Mouse (Mus musculus) heart, embryonic 13.5 days (tissue): ENCODE measurements around the gene Dscam. TPM values are rescaled to one million over a fixed set of nuclear protein-coding genes. Genes with fewer than 3 reads are reported as not detected.

Source experiments
- ATAC-seq: fragments of 200-750 bp; cut with Nextera tagmentation; 2 replicates; pipeline ENCODE4 v1.8.0; 2017; ENCODE audit warnings: moderate TSS enrichment; ENCODE audit not compliant: insufficient number of reproducible peaks, low FRiP score, low TSS enrichment; ENCODE audit errors: extremely low read depth
- H3K27ac ChIP-seq: fragments of 300-500 bp; sonication (generic); replicated peaks from 2 replicates; pipeline ENCODE4 v1.5.1; 2015; ENCODE audit warnings: moderate library complexity, mild to moderate bottlenecking, inconsistent platforms
- H3K27me3 ChIP-seq: fragments of 300-500 bp; sonication (generic); replicated peaks from 2 replicates; pipeline ENCODE4 v1.6.1; 2015; ENCODE audit warnings: mild to moderate bottlenecking, inconsistent platforms
- H3K36me3 ChIP-seq: fragments of 300-500 bp; sonication (generic); 2 replicates; pipeline ENCODE4 v1.6.1; 2015; ENCODE audit warnings: mild to moderate bottlenecking, inconsistent platforms
- H3K4me1 ChIP-seq: fragments of 300-500 bp; sonication (generic); 2 replicates; pipeline ENCODE4 v1.6.1; 2015; ENCODE audit warnings: inconsistent platforms
- H3K4me2 ChIP-seq: fragments of 300-500 bp; sonication (generic); 2 replicates; pipeline ENCODE4 v1.6.1; 2015; ENCODE audit warnings: inconsistent platforms, mild to moderate bottlenecking, moderate library complexity
- H3K4me3 ChIP-seq: fragments of 300-500 bp; sonication (generic); 2 replicates; pipeline ENCODE4 v1.5.1; 2015; ENCODE audit warnings: moderate library complexity, mild to moderate bottlenecking, inconsistent platforms
- H3K9ac ChIP-seq: fragments of 300-500 bp; sonication (generic); 2 replicates; pipeline ENCODE4 v1.6.1; 2015; ENCODE audit warnings: inconsistent platforms, mild to moderate bottlenecking, moderate library complexity
- H3K9me3 ChIP-seq: fragments of 300-500 bp; sonication (generic); 2 replicates; pipeline ENCODE4 v1.6.1; 2016; ENCODE audit warnings: inconsistent platforms
- WGBS: fragments of 180-500 bp; shearing (Covaris S2); methylation state at CpG from one replicate; pipeline ENCODE4 v1.1.7; 2015; ENCODE audit warnings: mixed read lengths; 5-methylcytosine and 5-hydroxymethylcytosine counted together
- polyA plus RNA-seq: library from polyadenylated mRNA; unstranded; fragments of >200 nt; fragmentation: Nextera tagmentation; extraction: Ambion mirVana; gene quantifications from 2 replicates; pipeline ENCODE4 v1.2.1, GENCODE M21; 2015

Gene Dscam
- polyA plus RNA-seq, 1 experiment from 2014 or later, result not detected

GRCm38 (mm10) chr16:96931771-96932170 lies 238.8 kb downstream of the Dscam start:
- 71% methylated on average over 2 of the region's 2 CpGs for WGBS
- Histone ChIP-seq H3K4me1 (peaks cover 11% of the 10 kb centered on the region; the same call in 1 of the 2 replicates), H3K36me3 (no peaks in the 10 kb centered on the region), H3K27ac (no peak overlapping the region), H3K9ac (no peak overlapping the region), H3K9me3 (no peaks in the 10 kb centered on the region), H3K4me3 (no peak overlapping the region), H3K4me2 (no peak overlapping the region), H3K27me3 (no peaks in the 10 kb centered on the region)
- no peak for ATAC-seq

DNA sequence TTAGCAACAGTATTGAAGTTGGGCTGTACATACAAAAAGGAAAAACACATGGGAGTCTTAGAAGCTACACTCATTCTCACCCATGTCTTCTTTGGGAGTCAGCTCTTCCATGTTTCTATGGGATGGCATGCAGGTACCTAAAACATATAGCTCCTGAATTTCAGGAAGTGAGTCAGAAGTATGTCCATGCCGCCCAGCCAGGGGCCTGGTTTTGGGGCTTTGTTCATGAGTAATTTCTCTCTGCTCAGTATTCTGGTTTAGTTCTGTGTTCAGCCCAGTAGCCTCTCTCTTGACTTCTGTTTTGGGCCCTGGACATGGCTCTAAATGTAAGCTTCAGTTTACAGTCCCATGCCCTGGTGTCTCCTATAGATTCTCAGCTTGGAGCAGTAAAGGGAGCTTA lies 242.5 kb downstream of the Dscam start:
- H3K36me3 ChIP-seq, result no peaks in the 10 kb centered on the region
- no peak for ATAC-seq
- no peak overlapping the region for H3K27ac ChIP-seq
- no peak overlapping the region for H3K4me2 ChIP-seq
- H3K9me3 ChIP-seq, result no peaks in the 10 kb centered on the region
- no peak overlapping the region for H3K4me3 ChIP-seq
- no peaks in the 10 kb centered on the region for H3K27me3 ChIP-seq
- peaks cover 7% of the 10 kb centered on the region; the same call in 1 of the 2 replicates for H3K4me1 ChIP-seq
- no peak overlapping the region for H3K9ac ChIP-seq
- WGBS, result 70% methylated on average over 1 of the region's 1 CpGs

GRCm38 (mm10) chr16:96927408-96927807 lies 243.1 kb downstream of the Dscam start:
- Histone ChIP-seq H3K27me3 (no peaks in the 10 kb centered on the region), H3K4me2 (no peak overlapping the region), H3K27ac (no peak overlapping the region), H3K4me1 (peaks cover 7% of the 10 kb centered on the region; the same call in 1 of the 2 replicates), H3K36me3 (no peaks in the 10 kb centered on the region), H3K9me3 (no peaks in the 10 kb centered on the region), H3K9ac (no peak overlapping the region), H3K4me3 (no peak overlapping the region)
- ATAC-seq, result no peak

GRCm38 (mm10) chr16:96926977-96927376 lies 243.6 kb downstream of the Dscam start:
- WGBS, result 47% methylated on average over 3 of the region's 3 CpGs
- Histone ChIP-seq H3K9me3 (no peaks in the 10 kb centered on the region), H3K36me3 (no peaks in the 10 kb centered on the region), H3K27ac (no peak overlapping the region), H3K4me1 (peaks cover 7% of the 10 kb centered on the region; the same call in 1 of the 2 replicates), H3K4me3 (no peak overlapping the region), H3K27me3 (no peaks in the 10 kb centered on the region), H3K4me2 (no peak overlapping the region), H3K9ac (no peak overlapping the region)
- no peak for ATAC-seq

- Histone ChIP-seq H3K4me2 (no peak overlapping the region), H3K4me1 (peaks cover 20% of the 10 kb centered on the region), H3K27ac (no peak overlapping the region), H3K36me3 (no peaks in the 10 kb centered on the region), H3K4me3 (no peak overlapping the region), H3K27me3 (no peaks in the 10 kb centered on the region), H3K9me3 (no peaks in the 10 kb centered on the region), H3K9ac (no peak overlapping the region)
- WGBS, result 89% methylated on average over 4 of the region's 4 CpGs
- no peak for ATAC-seq
Measured at GRCm38 (mm10) chr16:96923941-96924340, 246.6 kb downstream of the Dscam start.

GRCm38 (mm10) chr16:96914495-96914894 lies 256.1 kb downstream of the Dscam start:
- H3K27ac ChIP-seq, result no peak overlapping the region
- no peak overlapping the region for H3K4me3 ChIP-seq
- ATAC-seq, result no peak
- H3K4me1 ChIP-seq, result peaks cover 21% of the 10 kb centered on the region
- 86% methylated on average over 3 of the region's 3 CpGs for WGBS
- H3K9me3 ChIP-seq, result no peaks in the 10 kb centered on the region
- H3K9ac ChIP-seq, result no peak overlapping the region
- H3K36me3 ChIP-seq, result no peaks in the 10 kb centered on the region
- H3K4me2 ChIP-seq, result no peak overlapping the region
- H3K27me3 ChIP-seq, result 0 out of 2 replicates have a peak, but pooled peaks cover 2% of the 10 kb centered on the region

GRCm38 (mm10) chr16:96912836-96913235 lies 257.7 kb downstream of the Dscam start:
- no peak overlapping the region for H3K9ac ChIP-seq
- no peaks in the 10 kb centered on the region for H3K36me3 ChIP-seq
- H3K4me3 ChIP-seq, result no peak overlapping the region
- H3K27ac ChIP-seq, result no peak overlapping the region
- no peak for ATAC-seq
- 0 out of 2 replicates have a peak, but pooled peaks cover 2% of the 10 kb centered on the region for H3K27me3 ChIP-seq
- no peaks in the 10 kb centered on the region for H3K9me3 ChIP-seq
- H3K4me2 ChIP-seq, result no peak overlapping the region
- 84% methylated on average over 7 of the region's 7 CpGs for WGBS
- peaks cover 14% of the 10 kb centered on the region for H3K4me1 ChIP-seq

GRCm38 (mm10) chr16:96912103-96912502 lies 258.4 kb downstream of the Dscam start:
- no peak for ATAC-seq
- H3K4me3 ChIP-seq, result no peak overlapping the region
- no peak overlapping the region for H3K27ac ChIP-seq
- no peaks in the 10 kb centered on the region for H3K36me3 ChIP-seq
- 78% methylated on average over 2 of the region's 2 CpGs for WGBS
- no peaks in the 10 kb centered on the region for H3K9me3 ChIP-seq
- H3K9ac ChIP-seq, result no peak overlapping the region
- 0 out of 2 replicates have a peak, but pooled peaks cover 2% of the 10 kb centered on the region for H3K27me3 ChIP-seq
- H3K4me2 ChIP-seq, result no peak overlapping the region
- H3K4me1 ChIP-seq, result peaks cover 19% of the 10 kb centered on the region

- Histone ChIP-seq H3K4me3 (no peak overlapping the region), H3K27me3 (no peaks in the 10 kb centered on the region), H3K4me2 (no peak overlapping the region), H3K4me1 (peaks cover 15% of the 10 kb centered on the region), H3K9ac (no peak overlapping the region), H3K27ac (no peak overlapping the region), H3K36me3 (no peaks in the 10 kb centered on the region), H3K9me3 (no peaks in the 10 kb centered on the region)
- ATAC-seq, result no peak
- 58% methylated on average over 4 of the region's 4 CpGs for WGBS
Measured at GRCm38 (mm10) chr16:96910405-96911164, 260.0 kb downstream of the Dscam start.

DNA sequence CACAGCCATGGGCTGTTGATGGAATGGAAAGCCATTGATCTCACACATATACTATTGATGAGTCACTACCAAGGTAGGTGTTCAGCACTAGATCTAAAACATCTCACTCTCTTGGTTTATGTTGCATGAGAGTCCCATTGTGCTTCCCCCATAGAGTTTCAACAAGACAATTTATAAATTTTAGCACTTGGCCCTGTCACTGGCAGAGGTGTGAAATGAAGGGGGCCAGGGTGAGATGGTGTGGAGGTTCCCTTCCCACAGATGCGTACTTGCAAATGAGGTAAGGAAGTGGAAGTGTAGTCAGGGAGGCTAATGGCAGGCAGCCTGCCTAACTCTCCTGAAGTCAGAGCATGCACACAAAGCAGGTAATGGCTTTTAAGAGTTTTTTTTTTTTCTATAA lies 262.7 kb downstream of the Dscam start:
- ATAC-seq, result no peak
- 45% methylated on average over 1 of the region's 1 CpGs for WGBS
- no peaks in the 10 kb centered on the region for H3K27me3 ChIP-seq
- H3K4me3 ChIP-seq, result no peak overlapping the region
- H3K27ac ChIP-seq, result no peak overlapping the region
- H3K9me3 ChIP-seq, result no peaks in the 10 kb centered on the region
- H3K36me3 ChIP-seq, result no peaks in the 10 kb centered on the region
- H3K9ac ChIP-seq, result no peak overlapping the region
- H3K4me1 ChIP-seq, result peaks cover 25% of the 10 kb centered on the region
- no peak overlapping the region for H3K4me2 ChIP-seq

- ATAC-seq, result no peak
- H3K4me3 ChIP-seq, result no peak overlapping the region
- H3K27me3 ChIP-seq, result no peaks in the 10 kb centered on the region
- peaks cover 25% of the 10 kb centered on the region for H3K4me1 ChIP-seq
- H3K36me3 ChIP-seq, result no peaks in the 10 kb centered on the region
- no peaks in the 10 kb centered on the region for H3K9me3 ChIP-seq
- no peak overlapping the region for H3K4me2 ChIP-seq
- no peak overlapping the region for H3K27ac ChIP-seq
- WGBS, result 88% methylated on average over 1 of the region's 1 CpGs
- H3K9ac ChIP-seq, result no peak overlapping the region
Measured at GRCm38 (mm10) chr16:96907081-96907480, 263.5 kb downstream of the Dscam start.

DNA sequence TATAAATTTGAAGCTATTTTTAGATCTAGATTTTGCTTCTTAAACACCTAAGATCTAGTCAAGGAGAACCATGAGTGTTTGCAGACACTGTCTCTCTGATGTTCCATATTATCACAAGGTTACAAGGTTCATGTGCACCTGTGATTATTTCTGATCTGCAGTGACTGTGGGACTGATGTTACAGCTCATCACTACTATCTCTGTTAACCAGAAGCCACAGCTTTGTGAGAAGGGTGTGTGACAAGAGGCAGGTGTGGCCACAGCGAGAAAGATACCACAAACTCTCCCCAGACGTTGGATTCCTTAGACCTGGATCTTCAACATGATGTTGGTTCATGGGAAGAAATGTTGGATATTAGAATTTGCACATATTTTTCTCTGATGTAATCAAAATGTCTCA lies 263.9 kb downstream of the Dscam start:
- WGBS, result 65% methylated on average over 2 of the region's 2 CpGs
- Histone ChIP-seq H3K4me3 (no peak overlapping the region), H3K27me3 (no peaks in the 10 kb centered on the region), H3K4me2 (no peak overlapping the region), H3K9me3 (no peaks in the 10 kb centered on the region), H3K9ac (no peak overlapping the region), H3K36me3 (no peaks in the 10 kb centered on the region), H3K4me1 (peaks cover 22% of the 10 kb centered on the region), H3K27ac (no peak overlapping the region)
- ATAC-seq, result no peak
